Mouse (Mus musculus) testis, adult 2 months (tissue): Measurements from ENCODE around the gene Doc2g.

Experiments used
- CTCF ChIP-seq: fragments of 200-500 bp; IDR thresholded peaks from 2 replicates; pipeline ENCODE4 v1.5.1; 2012; ENCODE audit warnings: low read depth, mild to moderate bottlenecking, inconsistent platforms, low read length, moderate library complexity; ENCODE audit not compliant: control insufficient read depth, insufficient read depth, insufficient replicate concordance
- POLR2A ChIP-seq: fragments of 200-500 bp; IDR thresholded peaks from 2 replicates; pipeline ENCODE4 v1.6.1; 2012; ENCODE audit warnings: low read depth, mild to moderate bottlenecking, inconsistent platforms, low read length, moderate library complexity; ENCODE audit not compliant: control insufficient read depth

GRCm38 (mm10) chr19:4055216-4055946 is 52.3 kb downstream of the Doc2g start:
- TF ChIP-seq CTCF (no peak), POLR2A (no peak)
